Mouse (Mus musculus) intestine, embryonic 16.5 days (tissue): ENCODE measurements at regions not wholly inside any gene's neighbourhood (a gene's known extent, or its start where the extent isn't known, plus 50 kb on each side); places are given as distances from the start of the nearest gene placed in this dataset.
A peak's percentile ranks its signal among the peaks of the same experiment; 100 is the strongest.

ENCODE experiments used
- ATAC-seq: fragments of 200-750 bp; cut with Nextera tagmentation; 2 replicates; pipeline ENCODE4 v1.8.0; 2017; ENCODE audit warnings: moderate TSS enrichment, moderate library complexity
- H3K27ac ChIP-seq: fragments of 300-500 bp; sonication (generic); 2 replicates; pipeline ENCODE4 v1.5.1; 2014; ENCODE audit warnings: mild to moderate bottlenecking, low read length
- H3K27me3 ChIP-seq: fragments of 300-500 bp; sonication (generic); replicated peaks from 2 replicates; pipeline ENCODE4 v1.6.1; 2014; ENCODE audit warnings: low read length, control low read depth, mixed read lengths; ENCODE audit not compliant: control insufficient read depth, insufficient read depth
- H3K36me3 ChIP-seq: fragments of 300-500 bp; sonication (generic); 2 replicates; pipeline ENCODE4 v1.6.1; 2014; ENCODE audit warnings: low read length, control low read depth; ENCODE audit not compliant: control insufficient read depth, insufficient read depth
- H3K4me1 ChIP-seq: fragments of 300-500 bp; sonication (generic); 2 replicates; pipeline ENCODE4 v1.6.1; 2014; ENCODE audit warnings: low read length, control low read depth, mixed read lengths; ENCODE audit not compliant: control insufficient read depth, insufficient read depth
- H3K4me2 ChIP-seq: fragments of 300-500 bp; sonication (generic); 2 replicates; pipeline ENCODE4 v1.6.1; 2014; ENCODE audit warnings: low read depth, low read length, control low read depth
- H3K4me3 ChIP-seq: fragments of 300-500 bp; sonication (generic); 2 replicates; pipeline ENCODE4 v1.5.1; 2014; ENCODE audit warnings: mild to moderate bottlenecking, low read length
- H3K9ac ChIP-seq: fragments of 300-500 bp; sonication (generic); 2 replicates; pipeline ENCODE4 v1.6.1; 2014; ENCODE audit warnings: low read depth, low read length
- H3K9me3 ChIP-seq: fragments of 300-500 bp; sonication (generic); 2 replicates; pipeline ENCODE4 v1.6.1; 2016; ENCODE audit warnings: low read length, control low read depth; ENCODE audit not compliant: control insufficient read depth
- WGBS: fragments of 180-500 bp; shearing (Covaris S2); extraction: QIAGEN DNeasy Blood & Tissue Kit; methylation state at CpG from one replicate; pipeline ENCODE4 v1.1.7; 2014; 5-methylcytosine and 5-hydroxymethylcytosine counted together

GRCm38 (mm10) chr15:96818435-96818834 lies 118.9 kb upstream of the Slc38a2 start:
- Histone ChIP-seq H3K4me1 (no peaks in the 10 kb centered on the region), H3K27ac (no peak overlapping the region), H3K27me3 (no peaks in the 10 kb centered on the region), H3K9me3 (no peaks in the 10 kb centered on the region), H3K9ac (no peak overlapping the region), H3K4me2 (no peak overlapping the region), H3K36me3 (no peaks in the 10 kb centered on the region), H3K4me3 (no peak overlapping the region)
- ATAC-seq: no peak
- WGBS: 81% methylated on average over 7 of the region's 7 CpGs

- H3K9ac ChIP-seq: no peak overlapping the region
- 86% methylated on average over 5 of the region's 5 CpGs for whole genome bisulfite sequencing
- H3K27me3 ChIP-seq: no peaks in the 10 kb centered on the region
- H3K4me1 ChIP-seq: no peaks in the 10 kb centered on the region
- H3K9me3 ChIP-seq: no peaks in the 10 kb centered on the region
- H3K27ac ChIP-seq: no peak overlapping the region
- ATAC-seq: no peak
- no peaks in the 10 kb centered on the region for H3K36me3 ChIP-seq
- no peak overlapping the region for H3K4me2 ChIP-seq
- no peak overlapping the region for H3K4me3 ChIP-seq
Measured at GRCm38 (mm10) chr15:96817626-96818025, 118.1 kb upstream of the Slc38a2 start.

GRCm38 (mm10) chr15:96816997-96817570 lies 117.6 kb upstream of the Slc38a2 start:
- H3K4me3 ChIP-seq: no peak overlapping the region
- no peak overlapping the region for H3K9ac ChIP-seq
- no peaks in the 10 kb centered on the region for H3K9me3 ChIP-seq
- no peaks in the 10 kb centered on the region for H3K36me3 ChIP-seq
- H3K27ac ChIP-seq: no peak overlapping the region
- no peak for ATAC-seq
- WGBS: 63% methylated on average over 5 of the region's 5 CpGs
- H3K4me2 ChIP-seq: no peak overlapping the region
- H3K4me1 ChIP-seq: no peaks in the 10 kb centered on the region
- H3K27me3 ChIP-seq: no peaks in the 10 kb centered on the region

- Histone ChIP-seq H3K36me3 (no peaks in the 10 kb centered on the region), H3K9ac (no peak overlapping the region), H3K27ac (no peak overlapping the region), H3K4me1 (no peaks in the 10 kb centered on the region), H3K27me3 (no peaks in the 10 kb centered on the region), H3K9me3 (peaks cover 4% of the 10 kb centered on the region; the same call in 1 of the 2 replicates), H3K4me2 (no peak overlapping the region), H3K4me3 (no peak overlapping the region)
- no peak for ATAC-seq
- 75% methylated on average over 2 of the region's 2 CpGs for WGBS
Measured at GRCm38 (mm10) chr15:96813472-96813871, 113.9 kb upstream of the Slc38a2 start.

GRCm38 (mm10) chr15:96802729-96803053 lies 103.2 kb upstream of the Slc38a2 start:
- peak; percentile 76 for ATAC-seq
- no peak overlapping the region for H3K4me2 ChIP-seq
- peaks cover 11% of the 10 kb centered on the region for H3K4me1 ChIP-seq
- H3K27ac ChIP-seq: peak overlapping the region; percentile 6
- no peaks in the 10 kb centered on the region for H3K27me3 ChIP-seq
- H3K9ac ChIP-seq: no peak overlapping the region
- no peak overlapping the region for H3K4me3 ChIP-seq
- H3K36me3 ChIP-seq: no peaks in the 10 kb centered on the region
- WGBS: 48% methylated on average over 1 of the region's 1 CpGs
- H3K9me3 ChIP-seq: no peaks in the 10 kb centered on the region

- ATAC-seq: peak; percentile 88
- H3K27me3 ChIP-seq: no peaks in the 10 kb centered on the region
- no peaks in the 10 kb centered on the region for H3K36me3 ChIP-seq
- H3K4me3 ChIP-seq: no peak overlapping the region
- no peak overlapping the region for H3K9ac ChIP-seq
- no peak overlapping the region for H3K4me2 ChIP-seq
- no peaks in the 10 kb centered on the region for H3K9me3 ChIP-seq
- 36% methylated on average over 9 of the region's 9 CpGs for WGBS
- H3K27ac ChIP-seq: peak overlapping the region; percentile 6
- peaks cover 13% of the 10 kb centered on the region for H3K4me1 ChIP-seq
Measured at GRCm38 (mm10) chr15:96802034-96802728, 102.7 kb upstream of the Slc38a2 start.

- ATAC-seq: no peak
- Histone ChIP-seq H3K4me2 (no peak overlapping the region), H3K4me1 (peaks cover 13% of the 10 kb centered on the region), H3K9ac (no peak overlapping the region), H3K9me3 (no peaks in the 10 kb centered on the region), H3K27ac (no peak overlapping the region), H3K27me3 (no peaks in the 10 kb centered on the region), H3K4me3 (no peak overlapping the region), H3K36me3 (no peaks in the 10 kb centered on the region)
- 59% methylated on average over 12 of the region's 12 CpGs for WGBS
Measured at GRCm38 (mm10) chr15:96799228-96799627, 99.7 kb upstream of the Slc38a2 start.

- 50% methylated on average over 4 of the region's 4 CpGs for WGBS
- no peaks in the 10 kb centered on the region for H3K27me3 ChIP-seq
- no peak overlapping the region for H3K9ac ChIP-seq
- peak overlapping the region; percentile 65; the same call in 1 of the 2 replicates for H3K27ac ChIP-seq
- no peak for ATAC-seq
- no peak overlapping the region for H3K4me3 ChIP-seq
- no peaks in the 10 kb centered on the region for H3K36me3 ChIP-seq
- H3K9me3 ChIP-seq: no peaks in the 10 kb centered on the region
- peaks cover 9% of the 10 kb centered on the region for H3K4me1 ChIP-seq
- no peak overlapping the region for H3K4me2 ChIP-seq
Measured at GRCm38 (mm10) chr15:96797615-96798270, 98.2 kb upstream of the Slc38a2 start.

GRCm38 (mm10) chr15:96794177-96794719 lies 94.7 kb upstream of the Slc38a2 start:
- no peak for ATAC-seq
- no peaks in the 10 kb centered on the region for H3K36me3 ChIP-seq
- H3K4me2 ChIP-seq: no peak overlapping the region
- peaks cover 2% of the 10 kb centered on the region; the same call in 1 of the 2 replicates for H3K4me1 ChIP-seq
- 88% methylated on average over 6 of the region's 6 CpGs for WGBS
- H3K27ac ChIP-seq: no peak overlapping the region
- H3K4me3 ChIP-seq: no peak overlapping the region
- H3K27me3 ChIP-seq: no peaks in the 10 kb centered on the region
- H3K9ac ChIP-seq: no peak overlapping the region
- no peaks in the 10 kb centered on the region for H3K9me3 ChIP-seq
